Mouse (Mus musculus): Measurements from ENCODE around the gene Eml5.

Gene Eml5

GRCm38 (mm10) chr12:98834879-98835278, 66.4 kb downstream of the Eml5 start:
- no peak for DNase-seq (ENCODE audit: low read depth, low spot score)

DNA sequence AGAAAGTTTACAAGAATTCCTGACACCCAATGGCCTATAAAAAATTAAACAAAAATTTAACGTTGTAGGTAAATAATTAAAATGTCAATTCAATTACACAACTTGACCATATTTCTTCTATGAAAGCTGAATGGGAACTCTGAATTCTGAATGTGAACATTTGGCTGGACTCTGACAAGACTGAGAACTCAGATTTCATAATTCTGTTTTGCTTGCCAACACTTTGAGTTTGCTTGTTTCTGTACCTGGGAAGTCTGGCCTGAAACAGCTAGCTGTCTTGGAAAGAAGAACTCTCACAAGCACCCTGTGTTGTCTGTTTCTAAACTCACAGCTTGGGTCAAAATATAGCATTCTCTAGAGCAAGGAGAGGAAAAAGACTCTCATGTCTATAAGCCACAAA, 67.4 kb downstream of the Eml5 start:
- no peak for DNase-seq (ENCODE audit: low read depth, low spot score)

GRCm38 (mm10) chr12:98832929-98833598, 68.2 kb downstream of the Eml5 start:
- DNase-seq (ENCODE audit: low read depth, low spot score), result no peak

- DNase-seq (ENCODE audit: low read depth, low spot score), result no peak
These were observed 70.2 kb downstream of the Eml5 start for GRCm38 (mm10) chr12:98831122-98831521.

DNA sequence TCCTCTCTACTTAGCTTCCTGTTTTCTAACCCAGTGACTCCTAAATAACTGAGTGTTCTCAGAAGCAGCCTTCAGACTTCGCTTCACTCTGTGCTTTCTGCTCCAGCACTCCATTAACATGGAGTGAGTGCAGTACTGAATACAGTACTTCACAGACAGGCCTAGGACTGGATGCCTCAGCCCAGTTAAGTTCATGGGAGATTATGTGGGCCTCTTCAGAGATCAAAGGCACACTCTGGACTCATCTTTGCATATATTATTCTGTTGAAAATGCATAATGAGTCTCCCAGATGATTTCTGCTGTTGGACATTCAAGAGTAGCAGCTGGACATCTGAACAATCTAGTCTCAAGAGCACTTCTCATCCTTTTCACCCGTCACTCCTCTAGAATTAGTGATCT, 80.5 kb downstream of the Eml5 start:
- DNase-seq (ENCODE audit: low read depth, low spot score), result no peak

GRCm38 (mm10) chr12:98804078-98804748, 97.1 kb downstream of the Eml5 start:
- peak; percentile 41 for DNase-seq (ENCODE audit: low read depth, low spot score)

DNA sequence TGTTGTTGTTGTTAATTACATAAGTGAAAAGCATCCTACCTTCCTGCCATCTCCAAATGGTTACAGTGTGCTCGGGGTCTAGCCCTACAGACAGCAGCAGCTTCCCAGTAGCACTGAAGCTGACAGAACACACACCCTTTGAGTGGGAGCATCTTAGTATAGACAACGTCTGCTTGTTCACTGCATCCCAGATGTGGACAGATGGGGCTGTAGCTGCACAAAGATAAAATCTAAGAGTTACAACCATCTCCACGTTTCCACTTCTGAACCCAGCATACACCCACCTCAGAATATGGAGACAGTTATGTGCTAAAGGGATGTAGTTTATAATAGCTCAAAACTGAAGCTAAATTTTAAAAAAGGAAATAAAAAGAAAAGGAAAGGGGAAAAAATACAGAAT, 99.0 kb downstream of the Eml5 start:
- DNase-seq (ENCODE audit: low read depth, low spot score), result peak; percentile 30

DNA sequence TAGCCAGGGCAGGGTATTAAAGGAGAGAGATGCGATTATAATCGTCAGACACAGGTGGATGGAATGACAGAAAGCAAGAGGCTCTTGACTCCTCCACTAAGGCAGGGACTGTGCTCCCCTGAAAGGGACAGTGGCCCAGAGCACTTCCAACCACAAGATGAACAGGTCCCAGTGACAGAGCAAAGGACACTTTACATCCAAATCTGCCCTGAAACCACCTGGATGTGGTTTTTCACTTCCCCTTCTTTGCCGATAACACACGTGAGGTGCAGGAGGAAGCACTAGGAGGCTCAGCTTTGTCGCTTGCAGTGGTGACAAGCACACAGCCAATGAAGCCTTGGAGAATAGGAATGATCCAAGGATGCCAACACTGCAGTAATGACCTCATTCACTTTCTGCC, 101.0 kb downstream of the Eml5 start:
- DNase-seq (ENCODE audit: low read depth, low spot score), result no peak

DNA sequence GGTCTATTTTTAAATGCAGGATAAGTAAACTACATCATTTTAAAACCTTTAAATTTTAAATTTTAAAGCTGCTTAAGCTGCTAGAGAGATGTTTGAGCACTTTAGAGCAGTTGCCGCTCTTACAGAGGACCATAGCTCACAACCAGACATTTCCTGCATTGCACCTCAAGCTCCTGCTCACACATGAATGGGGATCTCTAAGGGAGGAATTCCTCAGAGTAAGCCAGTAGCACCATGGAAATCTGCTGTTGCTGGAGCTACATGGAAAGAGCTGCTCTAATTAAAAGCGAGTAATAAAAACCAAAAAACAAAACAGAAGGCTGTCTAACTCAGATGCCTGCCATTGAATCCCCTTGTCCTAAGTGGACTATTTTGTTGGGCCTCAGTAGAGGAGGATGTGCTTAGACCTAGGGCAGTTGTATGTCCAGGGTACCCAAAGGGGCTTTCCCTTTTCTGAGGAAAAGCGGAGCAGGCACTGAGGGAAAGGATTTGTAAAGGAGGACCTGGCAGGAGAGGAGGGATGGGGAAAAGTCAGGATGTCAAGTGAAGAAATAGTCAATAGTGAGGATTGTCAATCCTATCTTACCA, 105.5 kb downstream of the Eml5 start:
- DNase-seq (ENCODE audit: low read depth, low spot score), result no peak

DNA sequence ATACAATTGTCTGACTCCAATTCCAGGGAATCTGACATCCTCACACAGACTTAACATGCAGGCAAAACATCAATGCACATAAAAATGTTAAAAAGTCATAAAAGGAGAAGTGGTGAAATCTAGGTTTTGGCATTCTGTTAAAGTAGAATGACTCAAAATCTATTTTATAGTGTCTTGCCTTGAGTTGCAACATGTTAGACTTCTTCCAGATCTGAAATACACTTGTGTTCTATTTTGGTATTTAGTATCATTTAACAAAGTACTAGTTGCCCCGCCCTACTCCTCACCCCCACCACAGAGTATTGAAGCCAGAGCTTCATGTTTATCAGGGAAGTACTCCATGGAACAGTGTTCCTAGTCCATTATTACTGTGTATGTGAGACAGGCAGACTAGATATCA, 117.0 kb downstream of the Eml5 start:
- no peak for DNase-seq (ENCODE audit: low read depth, low spot score)

DNA sequence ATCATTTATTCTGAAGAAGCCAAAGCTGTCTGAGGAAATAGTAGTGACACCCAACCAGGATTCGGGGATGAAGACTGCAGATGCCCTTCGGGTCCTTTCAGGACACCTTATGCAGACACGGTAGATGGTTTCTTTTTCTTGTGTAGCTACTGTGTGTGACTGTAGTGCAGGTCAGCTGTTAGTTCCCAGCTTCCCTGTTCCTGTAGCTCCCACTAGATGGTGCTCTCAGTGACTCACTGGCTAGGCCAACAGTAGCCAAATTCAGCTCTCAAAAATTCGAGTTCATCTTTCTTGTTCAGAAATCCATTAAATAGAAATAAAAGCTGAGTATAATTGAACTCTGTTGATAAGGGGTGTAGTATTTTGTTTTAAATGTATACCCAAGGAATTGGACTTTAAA, 122.1 kb downstream of the Eml5 start:
- peak; percentile 77 for DNase-seq (ENCODE audit: low read depth, low spot score)

- no peak for DNase-seq (ENCODE audit: low read depth, low spot score)
These were observed 123.8 kb downstream of the Eml5 start for GRCm38 (mm10) chr12:98777509-98777908.

DNA sequence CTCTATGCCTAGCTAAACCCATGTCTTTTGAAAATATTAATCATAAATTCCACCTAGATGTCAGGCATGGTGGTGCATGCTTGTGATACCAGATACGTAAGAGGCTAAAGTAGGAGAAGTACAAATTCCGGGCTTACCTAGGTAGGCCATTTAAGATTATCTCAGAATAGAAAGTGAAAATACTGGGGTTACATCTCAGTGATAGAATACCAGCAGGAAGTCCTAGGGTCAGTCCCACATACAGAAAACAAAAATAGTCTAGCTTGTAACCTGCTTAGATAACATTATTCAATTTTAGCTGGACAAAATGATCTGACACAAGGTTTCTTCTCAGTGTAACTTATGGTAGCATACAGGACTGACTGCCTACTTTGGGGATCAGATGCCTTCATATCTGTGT, 135.0 kb downstream of the Eml5 start:
- DNase-seq (ENCODE audit: low read depth, low spot score), result no peak

DNA sequence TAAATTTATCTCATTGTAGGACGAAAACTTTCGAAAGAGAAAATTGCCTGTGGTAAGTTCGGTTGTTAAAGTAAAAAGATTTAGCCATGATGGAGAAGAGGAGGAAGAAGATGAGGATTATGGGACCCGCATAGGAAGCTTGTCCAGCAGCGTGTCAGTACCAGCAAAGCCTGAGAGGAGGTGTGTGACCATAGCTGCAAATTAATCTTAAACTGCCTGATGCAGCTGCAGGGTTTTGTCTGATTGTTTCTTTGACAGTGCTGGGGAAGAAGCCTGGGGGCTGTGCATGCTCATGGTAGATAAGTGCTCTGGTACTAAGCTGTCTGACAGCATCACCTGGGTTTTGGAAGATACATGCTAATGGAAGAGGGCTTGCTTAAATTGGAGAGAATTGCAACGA, 141.6 kb downstream of the Eml5 start:
- no peak for DNase-seq (ENCODE audit: low read depth, low spot score)

DNA sequence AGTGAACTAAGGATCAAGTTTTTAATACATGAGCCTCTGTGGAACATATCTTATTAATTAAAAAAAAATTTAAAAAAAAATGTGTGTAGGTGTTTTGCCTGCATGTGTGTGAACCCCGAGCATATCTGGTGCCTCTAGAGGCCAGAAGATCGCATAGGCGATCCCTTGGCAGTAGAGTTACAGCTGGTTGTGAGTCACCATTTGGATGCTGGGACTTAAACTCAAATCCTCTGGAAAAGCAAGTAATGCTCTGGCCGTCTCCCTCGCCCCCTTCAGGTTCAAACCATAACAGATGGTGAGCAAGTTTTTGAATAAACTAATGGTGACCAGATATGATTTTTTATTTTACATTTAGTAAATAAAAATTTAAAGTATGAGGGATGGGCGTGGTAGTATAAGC, 143.6 kb downstream of the Eml5 start:
- DNase-seq (ENCODE audit: low read depth, low spot score), result peak; percentile 46

DNA sequence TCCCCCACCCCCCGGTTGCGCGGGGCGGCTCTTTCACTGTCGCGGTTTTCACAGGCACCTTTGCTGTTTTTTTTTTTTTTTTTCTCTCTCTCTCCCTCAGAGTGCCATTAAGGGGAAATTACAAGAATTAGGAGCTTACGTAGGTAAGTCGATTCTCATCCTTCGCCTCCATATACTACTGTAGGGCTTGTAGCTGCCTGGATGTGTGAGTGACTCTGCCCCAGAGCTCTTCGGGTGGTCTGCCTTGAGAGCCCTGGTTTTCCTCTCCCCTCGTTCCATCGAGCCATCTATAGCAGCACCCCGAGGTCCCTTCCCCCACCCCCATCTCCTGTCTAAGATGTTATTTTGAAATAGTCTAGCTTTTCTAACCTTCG, 153.9 kb downstream of the Eml5 start:
- peak; percentile 34 for DNase-seq (ENCODE audit: low read depth, low spot score)

GRCm38 (mm10) chr12:98746746-98747379, 154.4 kb downstream of the Eml5 start, which contains the start of gene Zc3h14:
Gene Zc3h14, plus strand, starts transcription at chr12:98746964.
- DNase-seq (ENCODE audit: low read depth, low spot score), result peak; percentile 97

- peak; percentile 57 for DNase-seq (ENCODE audit: low read depth, low spot score)
These were observed 155.2 kb downstream of the Eml5 start for GRCm38 (mm10) chr12:98746131-98746530.

GRCm38 (mm10) chr12:98745626-98746025, 155.7 kb downstream of the Eml5 start:
- no peak for DNase-seq (ENCODE audit: low read depth, low spot score)

- DNase-seq (ENCODE audit: low read depth, low spot score), result peak; percentile 54
These were observed 160.2 kb downstream of the Eml5 start for GRCm38 (mm10) chr12:98741011-98741501.

DNA sequence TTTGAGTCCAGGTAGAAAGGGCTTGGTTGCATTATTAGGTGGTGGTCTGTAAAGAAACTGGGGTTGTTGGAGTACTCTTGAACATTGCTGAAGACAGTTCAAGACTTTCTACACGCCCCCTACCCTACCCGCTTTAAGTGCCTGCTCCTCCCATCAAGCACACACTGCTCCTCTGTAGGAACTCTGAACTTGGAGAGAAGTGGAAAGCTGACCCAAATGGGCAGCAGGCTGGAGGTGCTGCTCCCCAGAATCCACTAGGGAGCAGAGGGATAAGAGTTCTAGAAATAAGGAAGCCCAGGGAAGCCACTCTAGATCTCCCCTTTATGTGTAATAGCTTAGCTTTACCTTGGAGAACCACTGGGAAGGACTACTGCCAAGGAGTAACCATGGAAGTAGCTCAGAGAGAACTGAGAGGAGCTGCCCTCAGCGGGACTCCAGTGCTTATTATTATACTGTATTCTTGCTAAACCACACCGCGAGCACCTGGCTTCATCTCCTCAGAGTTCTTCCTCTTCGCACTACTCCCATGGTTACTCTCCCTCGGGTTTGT, 163.4 kb downstream of the Eml5 start:
- no peak for DNase-seq (ENCODE audit: low read depth, low spot score)

All from brain, adult 2 months (tissue).